Mouse (Mus musculus) adrenal gland, postnatal 14 days (tissue): ENCODE results near the gene Aqp11. TPM values are rescaled to one million over a fixed set of nuclear protein-coding genes. Genes with fewer than 3 reads are reported as not detected.
A peak's percentile ranks its signal among the peaks of the same experiment; 100 is the strongest.

ENCODE experiments used
- DNase-seq: peaks from one replicate; pipeline ENCODE4 v3.0.0; 2021; ENCODE audit warnings: mixed read lengths
- long read RNA-seq, 2 experiments: library from polyadenylated mRNA; stranded (forward); transcript quantifications; one replicate each; pipeline ENCODE4 v2.0.0; 2021
- total RNA-seq: library from RNA; stranded (reverse); gene quantifications from 2 replicates; pipeline ENCODE4 v1.2.3, GENCODE M21; 2021

The Aqp11 gene
- total RNA-seq = 4.9 and 8.7 TPM in 2 replicates
- long read RNA-seq, experiment 1, transcript Aqp11-205 (3 exons, 3,737 nt) = major isoform, 7 of 9 reads
- long read RNA-seq, experiment 1, partial matches to known transcripts = 0 of 9 reads
- long read RNA-seq, experiment 1, other reads (novel, unspliced or antisense) = 0 of 9 reads
- long read RNA-seq, experiment 2, transcript Aqp11-205 (3 exons, 3,737 nt) = major isoform, 6 of 6 reads
- long read RNA-seq, experiment 2, partial matches to known transcripts = 0 of 6 reads
- long read RNA-seq, experiment 2, other reads (novel, unspliced or antisense) = 0 of 6 reads

- DNase-seq = peak; percentile 95
Measured at GRCm38 (mm10) chr7:97737638-97738456, at the start of gene Aqp11. TSS of gene Aqp11 (minus strand) at chr7:97738289.

DNA sequence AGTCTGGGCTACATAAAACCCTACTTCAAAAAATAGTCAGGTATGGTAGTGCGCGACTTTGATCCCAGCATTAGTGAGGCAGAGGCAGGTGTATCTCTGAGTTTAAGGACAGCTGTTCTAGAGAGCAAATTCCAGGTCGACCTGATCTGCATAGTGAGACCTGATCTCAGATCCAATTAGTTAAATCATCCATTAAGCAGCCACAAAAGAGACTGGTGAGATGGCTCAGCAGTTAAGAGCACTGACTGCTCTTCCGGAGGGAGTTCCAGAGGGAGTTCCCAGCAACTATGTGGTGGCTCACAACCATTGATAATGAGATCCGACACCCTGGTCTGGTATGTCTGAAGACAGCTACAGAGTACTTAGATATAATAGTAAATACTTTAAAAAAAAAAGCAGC is 45.4 kb upstream of the Aqp11 start:
- no peak for DNase-seq

GRCm38 (mm10) chr7:97781496-97781895 is 43.4 kb upstream of the Aqp11 start:
- DNase-seq = no peak

- DNase-seq = no peak
Measured at GRCm38 (mm10) chr7:97780815-97781214, 42.7 kb upstream of the Aqp11 start.

DNA sequence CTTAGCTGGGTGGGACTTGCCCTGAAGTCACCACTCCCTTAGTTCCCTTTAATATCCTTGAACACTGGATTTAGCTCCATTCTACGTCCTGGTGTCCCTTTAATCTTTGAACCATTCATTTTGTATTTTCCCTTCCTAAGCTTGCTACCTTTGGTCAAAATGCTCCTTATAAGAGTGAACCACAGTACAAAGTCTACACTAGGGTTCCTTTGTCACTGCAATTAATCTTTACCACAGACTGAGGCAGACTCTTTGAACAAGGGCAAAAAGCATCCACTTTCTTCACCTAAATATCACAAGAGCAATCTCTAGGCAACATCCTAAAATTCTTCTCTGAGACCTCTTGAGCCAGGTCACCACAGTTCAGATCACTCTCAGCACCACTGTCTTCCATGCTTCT is 42.1 kb upstream of the Aqp11 start:
- DNase-seq = no peak

- DNase-seq = no peak
Measured at GRCm38 (mm10) chr7:97777191-97777590, 39.1 kb upstream of the Aqp11 start.

DNA sequence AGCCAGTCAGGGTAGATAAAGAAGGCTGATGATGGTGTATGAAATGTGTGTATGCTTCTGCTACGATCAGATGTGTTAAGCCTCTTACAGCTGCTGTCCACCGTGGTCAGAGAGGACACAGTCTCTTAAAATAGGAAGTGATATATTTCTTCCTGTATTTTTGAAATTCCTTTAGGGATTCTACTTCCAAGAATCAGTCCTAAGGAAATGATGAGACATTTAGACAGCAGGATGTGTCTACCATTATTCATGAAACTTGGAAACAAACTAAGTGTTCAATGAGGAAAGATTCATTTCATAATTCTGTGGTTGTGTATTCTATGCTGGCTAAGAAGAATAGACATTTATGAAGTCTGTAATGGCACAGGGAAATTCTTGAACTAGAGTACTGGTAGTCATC is 37.8 kb upstream of the Aqp11 start:
- DNase-seq = no peak

DNA sequence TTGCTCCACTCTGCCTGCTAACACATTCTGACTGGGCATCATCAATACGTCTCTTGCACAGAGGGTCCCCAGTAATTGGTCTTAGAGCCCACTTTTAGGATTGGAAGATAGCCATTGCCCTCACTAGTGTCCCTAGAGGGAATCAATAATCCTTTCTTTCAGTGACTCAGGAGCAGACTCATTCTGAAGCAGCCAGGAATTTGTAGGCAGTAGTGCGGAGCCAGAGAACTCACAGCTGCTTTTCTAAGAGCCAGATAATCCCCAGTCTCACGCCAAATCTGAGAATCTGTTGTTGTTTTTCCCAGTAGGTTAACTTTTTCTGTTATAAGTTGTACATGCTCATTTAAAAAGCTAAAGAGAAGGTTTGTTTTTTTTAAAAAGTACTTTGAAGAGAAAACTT is 37.3 kb upstream of the Aqp11 start:
- DNase-seq = no peak

DNA sequence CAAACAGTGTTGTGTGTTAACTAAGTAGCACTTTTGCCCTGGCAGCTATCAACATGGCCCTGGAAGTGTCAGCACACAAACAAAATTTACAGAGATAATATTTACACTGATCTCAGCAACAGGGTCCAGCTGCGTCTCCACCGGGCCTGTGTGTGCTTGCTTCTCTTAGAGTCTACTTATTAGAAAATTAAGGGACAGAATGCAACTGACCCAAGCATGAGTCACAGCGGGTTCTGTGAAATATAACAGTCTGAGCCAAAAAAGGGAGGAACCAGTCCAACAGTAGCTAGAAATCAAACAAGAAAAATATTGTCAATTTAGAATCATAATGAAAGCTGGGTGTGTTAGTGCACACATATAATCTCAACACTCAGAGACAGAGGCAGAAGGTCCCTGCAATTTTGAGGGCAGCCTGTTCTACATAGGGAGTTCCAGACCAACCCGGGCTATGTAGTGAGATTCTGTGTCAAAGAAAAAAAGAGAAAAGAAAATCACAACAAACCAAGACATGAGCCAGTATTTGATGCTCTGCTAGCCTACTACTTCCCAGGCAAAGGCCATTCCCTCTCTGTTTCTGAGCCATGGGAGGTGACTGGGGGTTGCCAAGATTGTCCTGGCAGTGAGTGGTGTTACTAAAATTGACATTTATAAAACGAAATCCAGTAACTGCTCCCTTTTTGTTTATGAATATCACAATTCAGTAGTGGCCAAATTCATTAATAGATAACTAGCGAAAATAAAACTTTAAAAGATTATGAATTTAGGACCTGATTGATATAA is 32.9 kb upstream of the Aqp11 start:
- DNase-seq = peak; percentile 43

DNA sequence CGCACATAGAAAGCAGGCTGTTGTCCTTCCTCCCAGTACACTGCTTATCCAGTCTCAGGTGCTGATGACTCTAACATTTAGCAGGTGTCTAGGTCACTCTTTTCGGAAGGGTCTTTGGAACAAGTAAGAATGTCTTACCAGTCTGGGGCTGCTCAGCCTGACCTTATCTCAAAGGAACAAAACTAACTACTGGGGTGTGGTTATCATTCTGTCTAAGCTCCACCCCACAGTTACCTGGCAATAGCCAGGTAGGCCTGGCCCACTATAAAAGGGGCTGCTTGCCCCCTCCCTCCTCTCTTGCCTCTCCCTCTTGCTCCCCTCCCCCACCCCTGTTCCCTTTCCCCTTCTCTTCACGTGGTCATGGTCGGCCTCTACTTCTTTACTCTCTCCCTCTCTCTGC is 30.9 kb upstream of the Aqp11 start:
- DNase-seq = no peak

DNA sequence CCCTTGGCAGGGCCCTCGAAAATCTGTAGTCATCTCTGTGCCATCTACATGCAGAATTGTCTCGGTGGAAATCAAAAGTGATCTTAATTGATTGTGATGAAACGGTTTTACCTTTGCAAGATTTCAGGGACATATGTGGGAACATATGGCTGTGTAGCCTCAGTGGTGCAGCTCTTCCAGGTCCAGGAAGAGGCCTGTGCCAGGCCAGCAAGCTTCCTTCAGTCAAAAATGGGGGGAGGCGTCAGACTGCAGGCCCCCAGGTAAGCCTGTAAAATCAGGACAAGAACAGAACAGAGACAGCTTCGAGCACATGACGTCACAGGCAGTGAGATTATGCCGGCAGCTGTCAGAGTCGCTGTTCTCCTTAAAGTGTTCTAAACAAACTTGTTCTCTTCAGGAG is 29.8 kb upstream of the Aqp11 start:
- DNase-seq = no peak

GRCm38 (mm10) chr7:97766406-97767166 is 28.5 kb upstream of the Aqp11 start:
- no peak for DNase-seq

- DNase-seq = no peak
Measured at GRCm38 (mm10) chr7:97765963-97766347, 27.9 kb upstream of the Aqp11 start.

DNA sequence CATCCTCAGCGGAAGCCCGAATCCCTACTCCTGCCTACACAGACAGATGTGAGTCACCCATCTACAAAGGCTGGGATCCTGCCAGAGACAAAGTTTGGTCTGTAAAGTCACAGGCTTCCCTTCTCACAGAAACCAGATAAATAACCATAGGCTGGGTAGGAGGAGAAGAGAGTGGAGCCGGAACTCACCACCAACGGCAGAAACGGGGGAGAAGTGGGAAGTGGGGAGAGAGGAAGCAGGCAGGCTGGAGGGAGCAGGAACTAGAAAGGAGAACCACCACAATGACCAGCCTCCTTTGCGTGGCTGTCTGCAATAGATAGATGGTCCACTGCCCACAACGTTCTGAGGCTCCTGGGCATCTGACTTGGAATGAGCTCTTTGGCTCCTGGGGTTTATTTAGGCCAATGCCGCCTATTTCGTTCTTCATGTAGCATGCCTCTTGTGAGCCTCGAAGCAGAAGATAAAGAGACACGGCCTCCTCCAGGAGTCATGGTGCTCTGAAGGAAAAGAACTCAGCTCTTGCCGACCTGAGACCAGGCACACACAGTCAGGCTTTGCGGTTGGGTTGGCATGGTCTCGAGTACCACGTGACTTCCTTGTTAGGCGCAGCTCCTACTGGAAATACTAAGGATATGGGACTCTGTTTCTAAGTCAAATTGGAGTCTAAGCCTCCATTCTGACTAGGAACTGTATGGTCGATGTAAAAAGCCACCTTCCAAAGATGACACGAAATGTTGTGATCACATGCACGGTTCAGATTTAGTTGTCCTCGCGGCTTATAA is 27.3 kb upstream of the Aqp11 start:
- DNase-seq = peak; percentile 76

- DNase-seq = peak; percentile 71
Measured at GRCm38 (mm10) chr7:97764591-97764990, 26.5 kb upstream of the Aqp11 start.

GRCm38 (mm10) chr7:97756967-97757881 is 19.1 kb upstream of the Aqp11 start:
- peak; percentile 67 for DNase-seq

DNA sequence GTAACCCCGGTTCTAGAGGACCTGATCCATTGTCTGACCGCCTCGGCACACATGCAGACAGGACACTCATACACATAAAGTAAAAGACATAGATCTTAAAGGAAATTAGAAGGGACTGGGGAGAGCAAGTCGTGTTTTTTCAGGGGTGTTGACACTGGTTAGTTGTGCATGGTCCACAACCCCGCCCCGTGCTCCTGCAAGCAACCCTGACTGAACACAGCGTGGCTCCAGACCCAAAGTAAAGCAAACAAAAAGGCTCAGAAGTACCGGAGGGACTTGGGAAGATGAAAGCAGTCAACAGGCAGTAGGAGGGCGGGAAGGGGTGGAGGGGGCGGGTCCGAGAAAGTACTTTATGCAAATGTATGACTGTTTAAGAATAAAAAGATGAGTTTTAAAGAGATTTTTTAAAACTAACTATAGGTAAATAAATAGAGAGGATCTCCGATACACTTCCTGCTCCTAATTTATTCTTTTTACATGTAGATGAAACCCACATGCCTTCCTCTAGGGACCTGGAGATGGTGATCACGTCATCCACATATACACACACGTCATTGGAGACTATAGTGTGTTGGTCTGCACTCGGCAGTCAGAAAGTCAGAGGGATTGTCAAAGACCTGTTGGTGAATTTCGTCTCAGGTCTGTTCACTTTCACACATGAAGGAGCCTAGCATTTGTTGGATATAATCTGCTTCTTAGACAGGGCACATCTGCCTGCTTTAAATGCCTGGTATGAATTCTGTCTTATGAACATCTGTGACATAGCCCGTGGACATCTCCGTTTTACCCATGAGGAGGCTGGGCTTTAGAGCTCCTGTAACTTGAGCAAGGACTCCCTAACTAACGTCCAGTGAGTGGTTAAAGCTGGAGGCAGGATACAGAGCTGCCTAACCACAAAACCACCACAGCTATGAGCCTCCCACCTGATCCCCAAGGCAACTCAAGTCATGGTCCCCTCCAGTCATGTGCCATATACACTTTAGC is 11.4 kb upstream of the Aqp11 start:
- peak; percentile 47 for DNase-seq

DNA sequence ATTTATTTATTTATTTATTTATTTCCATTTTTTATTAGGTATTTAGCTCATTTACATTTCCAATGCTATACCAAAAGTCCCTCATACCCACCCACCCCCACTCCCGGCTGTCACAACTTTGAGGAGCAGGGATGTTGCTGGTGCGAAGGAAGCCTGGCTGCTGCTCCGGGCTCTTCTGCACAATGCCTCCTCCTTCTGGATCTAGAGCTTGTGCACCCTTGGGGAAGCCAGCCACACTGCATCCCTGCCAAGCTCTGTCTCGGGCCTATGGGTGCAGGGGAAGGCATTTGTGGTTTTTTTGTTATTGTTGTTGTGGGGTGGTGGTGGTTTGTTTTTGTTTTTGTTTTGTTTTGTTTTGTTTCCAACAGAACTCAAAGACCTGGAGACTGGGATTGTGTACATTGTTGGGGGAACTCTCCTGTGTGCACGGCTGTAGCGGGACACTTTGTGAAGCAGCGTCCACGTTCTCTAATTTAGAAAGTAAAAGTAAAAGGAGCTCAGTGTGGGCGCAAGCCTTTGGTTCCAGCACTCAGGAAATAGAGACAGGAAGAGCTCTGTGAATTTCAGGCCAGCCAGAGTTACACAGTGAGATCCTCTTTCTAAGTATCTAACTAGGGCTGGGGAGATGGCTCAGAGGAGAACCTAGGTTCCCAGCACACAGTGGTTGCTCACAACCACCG is 10.6 kb upstream of the Aqp11 start:
- DNase-seq = peak; percentile 53
